Mouse (Mus musculus) liver, adult 2 months (tissue): ENCODE data around the gene Zdhhc18. TPM values are rescaled to one million over a fixed set of nuclear protein-coding genes. Genes with fewer than 3 reads are reported as not detected.

Experiments
- DNase-seq: peaks from one replicate; pipeline ENCODE4 v3.0.0-alpha.2; 2011; ENCODE audit warnings: low read depth, low spot score; ENCODE audit errors: extremely low read depth
- H3K27ac ChIP-seq: fragments of 200-500 bp; replicated peaks from 2 replicates; pipeline ENCODE4 v1.5.1; 2012; ENCODE audit warnings: low read depth, mild to moderate bottlenecking, control low read depth, inconsistent platforms, low read length; ENCODE audit not compliant: insufficient read depth
- H3K27me3 ChIP-seq: fragments of 200-500 bp; 2 replicates; pipeline ENCODE4 v1.6.1; 2012; ENCODE audit warnings: mild to moderate bottlenecking, moderate library complexity, low read length, inconsistent platforms; ENCODE audit not compliant: control insufficient read depth, insufficient read depth
- H3K36me3 ChIP-seq: fragments of 200-500 bp; 2 replicates; pipeline ENCODE4 v1.6.1; 2012; ENCODE audit warnings: low read length, inconsistent platforms; ENCODE audit not compliant: control insufficient read depth, insufficient read depth
- H3K4me1 ChIP-seq: fragments of 200-500 bp; 2 replicates; pipeline ENCODE4 v1.6.1; 2011; ENCODE audit warnings: low read length; ENCODE audit not compliant: control insufficient read depth, insufficient read depth
- H3K4me3 ChIP-seq: fragments of 200-500 bp; 2 replicates; pipeline ENCODE4 v1.5.1; 2011; ENCODE audit warnings: low read depth, mild to moderate bottlenecking, control low read depth, low read length, moderate library complexity; ENCODE audit not compliant: insufficient read depth
- H3K79me2 ChIP-seq: fragments of 200-500 bp; 2 replicates; pipeline ENCODE4 v1.6.1; 2012; ENCODE audit warnings: inconsistent platforms, mild to moderate bottlenecking, low read length, moderate library complexity; ENCODE audit not compliant: control insufficient read depth, insufficient read depth
- H3K9ac ChIP-seq: fragments of 200-500 bp; 2 replicates; pipeline ENCODE4 v1.6.1; 2012; ENCODE audit warnings: low read depth, mild to moderate bottlenecking, control low read depth, inconsistent platforms, low read length
- CTCF ChIP-seq: fragments of 200-500 bp; IDR thresholded peaks from 2 replicates; pipeline ENCODE4 v1.5.1; 2011; ENCODE audit warnings: low read depth, low read length, control low read depth
- POLR2A ChIP-seq: fragments of 200-500 bp; IDR thresholded peaks from 2 replicates; pipeline ENCODE4 v1.6.1; 2011; ENCODE audit warnings: low read length, control low read depth; ENCODE audit not compliant: insufficient read depth; ENCODE audit errors: extremely low read depth
- WGBS: fragments of 180-500 bp; shearing (Covaris S2); methylation state at CpG from one replicate; pipeline ENCODE4 v1.1.7; 2018; 5-methylcytosine and 5-hydroxymethylcytosine counted together
- polyA plus RNA-seq: library from polyadenylated mRNA; depleted of rRNA; stranded (reverse); fragments of >200 nt; gene quantifications from 2 replicates; pipeline ENCODE4 v1.2.3, GENCODE M21; 2012
- total RNA-seq: library from RNA; depleted of rRNA; stranded (reverse); fragments of >200 nt; gene quantifications from 2 replicates; pipeline ENCODE4 v1.2.3, GENCODE M21; 2014

The Zdhhc18 gene
- total and polyA plus RNA-seq, 2 experiments = 8.9 to 21.3 TPM

DNA sequence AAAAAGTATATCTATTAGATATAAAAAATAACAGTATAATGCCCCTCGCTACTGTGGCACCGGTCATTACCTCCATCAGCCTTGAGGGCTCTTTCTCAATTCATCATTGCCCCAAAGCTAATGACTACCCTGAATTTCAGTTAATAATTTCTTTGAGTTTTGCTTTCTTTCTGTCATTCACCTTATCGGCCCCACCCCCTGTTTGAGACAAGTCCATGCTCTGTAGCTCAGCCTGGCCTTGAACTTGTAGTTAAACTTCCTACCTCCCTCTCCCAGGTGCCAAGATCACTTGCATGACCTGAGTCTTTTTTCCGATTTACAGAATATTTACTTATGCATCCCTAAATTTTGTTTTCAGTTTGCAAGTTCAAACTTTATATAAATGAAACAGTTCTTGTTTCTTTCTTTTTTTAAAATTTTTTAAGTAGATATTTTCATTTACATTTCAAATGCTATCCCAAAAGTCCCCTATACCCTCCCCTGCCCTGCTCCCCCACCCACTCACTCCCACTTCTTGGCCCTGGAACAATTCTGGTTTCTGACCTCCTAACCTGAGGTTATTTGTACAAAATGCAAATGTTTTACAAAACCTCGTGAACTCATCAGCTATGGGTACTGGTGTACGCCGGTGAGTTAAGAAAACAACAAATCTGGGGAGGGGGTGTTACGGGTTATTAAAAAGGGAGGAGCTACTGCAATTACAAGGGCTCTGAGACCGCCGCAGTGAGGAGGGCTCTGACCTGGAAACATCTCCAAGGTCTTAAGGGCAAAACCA is 80.5 kb downstream of the Zdhhc18 start:
- H3K9ac ChIP-seq = peak overlapping the region; percentile 59
- no peak overlapping the region for H3K4me3 ChIP-seq
- no peaks in the 10 kb centered on the region for H3K36me3 ChIP-seq
- peak overlapping the region; percentile 94 for H3K27ac ChIP-seq
- DNase-seq = peak; percentile 99
- no peaks in the 10 kb centered on the region for H3K27me3 ChIP-seq
- 20% methylated on average over 10 of the region's 10 CpGs for whole genome bisulfite sequencing
- peaks cover 8% of the 10 kb centered on the region; the same call in 1 of the 2 replicates for H3K4me1 ChIP-seq
- no peaks in the 10 kb centered on the region for H3K79me2 ChIP-seq
- TF ChIP-seq POLR2A = no peak
- TF ChIP-seq CTCF = no peak

DNA sequence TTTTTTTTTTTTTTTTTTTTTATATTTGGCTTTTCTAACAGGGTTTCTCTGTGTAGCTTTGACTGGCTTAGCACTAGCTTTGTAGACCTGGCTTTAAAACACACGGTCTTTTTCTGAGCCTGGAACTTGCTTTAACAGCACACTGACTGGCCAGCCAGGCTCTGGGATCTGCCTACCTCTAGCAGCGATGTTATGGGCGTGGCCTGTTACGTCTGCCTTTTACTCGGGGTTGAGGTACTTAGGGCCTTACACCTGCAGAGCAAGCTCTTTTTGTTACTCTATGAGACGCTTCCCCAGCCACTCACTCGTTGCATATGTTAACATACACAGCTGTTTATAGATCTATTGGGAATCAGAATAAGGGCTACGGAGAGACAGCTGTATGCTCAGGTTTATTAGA is 82.7 kb downstream of the Zdhhc18 start:
- 47% methylated on average over 8 of the region's 8 CpGs for WGBS
- Histone ChIP-seq H3K36me3 (no peaks in the 10 kb centered on the region), H3K9ac (no peak overlapping the region), H3K4me1 (peaks cover 19% of the 10 kb centered on the region), H3K4me3 (no peak overlapping the region), H3K27ac (no peak overlapping the region), H3K79me2 (no peaks in the 10 kb centered on the region), H3K27me3 (no peaks in the 10 kb centered on the region)
- TF ChIP-seq POLR2A (no peak), CTCF (no peak)
- peak; percentile 66 for DNase-seq

DNA sequence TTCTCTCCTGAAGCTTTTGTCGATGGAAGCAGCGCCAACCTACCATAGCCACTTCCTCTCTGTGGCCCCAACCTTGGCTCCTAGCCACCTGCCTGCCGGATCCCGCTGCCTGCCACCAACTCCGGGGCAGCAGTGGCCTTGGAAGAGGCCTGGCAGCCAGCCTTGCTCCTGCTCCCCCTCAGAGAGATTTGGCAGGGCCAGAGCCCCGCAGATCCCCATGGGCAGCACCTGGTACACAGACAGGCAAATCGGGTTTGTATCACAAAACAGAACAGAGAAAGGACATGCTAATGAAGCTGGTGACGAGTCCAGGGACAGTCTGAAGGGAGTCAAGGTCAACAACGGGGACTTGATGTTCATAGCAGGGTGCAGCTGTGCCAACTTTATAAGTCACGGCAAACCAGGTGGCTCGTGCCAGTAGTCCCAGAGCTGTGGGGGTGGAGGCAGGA is 86.8 kb downstream of the Zdhhc18 start:
- Histone ChIP-seq H3K27ac (peak overlapping the region; percentile 85), H3K4me3 (no peak overlapping the region), H3K27me3 (no peaks in the 10 kb centered on the region), H3K4me1 (peaks cover 34% of the 10 kb centered on the region), H3K36me3 (no peaks in the 10 kb centered on the region), H3K79me2 (no peaks in the 10 kb centered on the region), H3K9ac (peak overlapping the region; percentile 51)
- TF ChIP-seq CTCF (no peak), POLR2A (0 out of 2 replicates have a peak, but pooled peaks have one; percentile 21)
- peak; percentile 99 for DNase-seq
- 11% methylated on average over 11 of the region's 11 CpGs for WGBS

DNA sequence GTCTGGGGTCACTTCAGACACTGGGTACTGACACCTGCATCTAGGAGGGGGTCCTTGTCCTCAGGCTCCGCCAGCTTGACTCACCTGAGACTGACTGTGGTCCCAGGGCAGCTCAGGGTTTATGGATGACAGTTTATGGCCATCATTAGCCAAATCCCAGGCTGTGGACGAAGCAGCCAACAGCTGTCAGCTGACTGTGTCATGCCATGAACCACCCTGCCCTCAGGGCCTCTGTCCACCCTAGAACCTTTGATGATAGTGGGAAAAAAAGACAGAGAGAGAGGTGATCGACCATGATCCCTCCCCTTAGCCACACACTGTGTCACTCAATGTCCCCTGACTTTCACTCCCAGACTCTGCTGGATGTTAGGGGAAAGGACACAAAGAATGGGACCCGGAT is 88.3 kb downstream of the Zdhhc18 start:
- Histone ChIP-seq H3K4me1 (peaks cover 39% of the 10 kb centered on the region), H3K27me3 (no peaks in the 10 kb centered on the region), H3K79me2 (no peaks in the 10 kb centered on the region), H3K27ac (peak overlapping the region; percentile 41), H3K36me3 (no peaks in the 10 kb centered on the region), H3K9ac (no peak overlapping the region), H3K4me3 (no peak overlapping the region)
- no peak for TF ChIP-seq POLR2A
- no peak for TF ChIP-seq CTCF
- WGBS = 37% methylated on average over 4 of the region's 4 CpGs
- DNase-seq = peak; percentile 86

DNA sequence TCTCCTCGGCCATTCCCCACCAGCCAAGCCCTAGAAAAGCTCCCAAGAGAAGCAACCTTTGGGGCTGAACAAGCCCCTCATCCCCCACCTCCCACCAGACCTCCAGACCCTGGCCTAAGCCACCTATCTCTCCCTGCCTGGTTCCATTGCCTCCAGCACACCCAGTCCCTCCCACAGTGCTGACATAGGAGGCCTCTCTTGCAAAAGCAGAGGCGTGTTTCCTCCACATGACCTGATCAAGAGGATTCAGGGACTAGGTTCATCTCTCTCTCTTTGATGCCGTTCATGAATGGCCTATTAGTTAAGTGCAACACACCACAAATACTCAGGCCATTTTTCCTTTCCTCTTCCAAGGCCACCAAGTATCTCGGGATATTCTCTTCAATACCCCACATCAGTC is 90.1 kb downstream of the Zdhhc18 start:
- no peaks in the 10 kb centered on the region for H3K79me2 ChIP-seq
- peaks cover 42% of the 10 kb centered on the region for H3K4me1 ChIP-seq
- H3K9ac ChIP-seq = no peak overlapping the region
- TF ChIP-seq POLR2A (0 out of 2 replicates have a peak, but pooled peaks have one; percentile 12), CTCF (no peak)
- H3K36me3 ChIP-seq = no peaks in the 10 kb centered on the region
- 32% methylated on average over 4 of the region's 4 CpGs for WGBS
- H3K27me3 ChIP-seq = no peaks in the 10 kb centered on the region
- peak overlapping the region; percentile 95 for H3K27ac ChIP-seq
- DNase-seq = peak; percentile 92
- no peak overlapping the region for H3K4me3 ChIP-seq
